Mouse (Mus musculus) retina, postnatal 1 day (tissue): ENCODE data around the gene Krt17.
"Not testable (repeated sequence)": the region's sequence is repeated elsewhere in the genome, so short reads cannot be mapped to it uniquely, and the experiment has no call there.

Experiments used
- DNase-seq: peaks from one replicate; pipeline ENCODE4 v3.0.0-alpha.2; 2012

Krt17 gene

DNA sequence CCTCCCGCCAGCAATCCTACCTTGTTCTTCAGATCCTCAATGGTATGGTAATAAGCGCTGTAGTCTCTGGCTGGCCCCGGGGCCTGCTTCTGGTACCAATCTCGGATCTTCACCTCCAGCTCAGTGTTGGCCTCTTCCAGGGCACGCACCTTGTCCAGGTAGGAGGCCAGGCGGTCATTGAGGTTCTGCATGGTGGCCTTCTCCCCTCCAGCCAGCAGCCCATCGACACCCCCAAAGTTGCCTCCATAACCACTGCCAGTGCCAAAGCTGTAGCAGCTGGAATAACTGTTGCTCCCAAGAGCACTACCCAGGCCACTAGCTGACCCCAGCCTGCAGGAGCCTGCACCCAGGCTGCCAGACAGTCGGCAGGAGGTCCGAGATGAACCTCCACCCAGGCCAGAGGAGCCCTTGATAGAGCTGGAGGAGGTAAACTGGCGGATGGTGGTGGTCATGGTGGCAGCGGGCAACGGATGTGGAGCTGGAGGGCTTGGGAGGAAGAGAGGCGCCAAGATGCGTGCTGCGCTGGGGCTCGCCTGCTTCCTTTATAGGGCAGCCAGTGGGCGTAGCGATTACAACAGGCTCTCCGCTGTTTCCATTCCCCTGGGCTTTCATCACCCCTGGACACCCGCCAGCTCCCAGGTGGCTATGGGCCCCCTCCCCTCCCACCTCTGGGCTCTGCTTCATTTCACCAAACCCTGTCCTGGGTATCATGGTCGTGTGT lies at the start of gene Krt17:
TSS of gene Krt17 (minus strand) at position 516 of the 721 bp plus-strand sequence.
- DNase-seq: no peak

GRCm38 (mm10) chr11:100308672-100309071 lies 47.8 kb upstream of the Krt17 start:
- not testable (repeated sequence) for DNase-seq

- DNase-seq: no peak
Measured at GRCm38 (mm10) chr11:100307900-100308299, 47.1 kb upstream of the Krt17 start.

DNA sequence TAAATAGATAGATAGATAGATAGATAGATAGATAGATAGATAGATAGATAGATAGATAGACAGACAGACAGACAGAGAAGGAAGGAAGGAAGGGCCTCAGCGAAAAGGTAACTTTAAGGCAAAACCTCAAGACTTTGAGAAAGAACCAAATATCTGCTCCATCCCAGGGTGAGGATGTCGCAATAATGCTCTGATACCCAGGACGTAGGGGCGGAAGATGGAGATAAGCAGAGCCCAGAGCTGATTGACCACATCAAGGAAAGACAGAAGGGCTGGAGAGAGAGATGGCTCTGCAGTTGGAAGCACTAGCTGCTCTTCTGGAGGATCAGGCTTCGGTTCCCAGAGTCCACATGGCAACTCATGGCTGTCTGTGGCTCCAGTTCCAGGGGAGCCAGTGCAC lies 40.5 kb upstream of the Krt17 start:
- no peak for DNase-seq

- DNase-seq: peak; percentile 70
Measured at GRCm38 (mm10) chr11:100300293-100300692, 39.5 kb upstream of the Krt17 start.

- DNase-seq: peak; percentile 76
Measured at GRCm38 (mm10) chr11:100298274-100299036, 37.6 kb upstream of the Krt17 start.

- DNase-seq: no peak
Measured at GRCm38 (mm10) chr11:100297801-100298200, 37.0 kb upstream of the Krt17 start.

- DNase-seq: peak; percentile 91
Measured at GRCm38 (mm10) chr11:100295308-100295707, 34.5 kb upstream of the Krt17 start.

- no peak for DNase-seq
Measured at GRCm38 (mm10) chr11:100292884-100293283, 32.1 kb upstream of the Krt17 start.

DNA sequence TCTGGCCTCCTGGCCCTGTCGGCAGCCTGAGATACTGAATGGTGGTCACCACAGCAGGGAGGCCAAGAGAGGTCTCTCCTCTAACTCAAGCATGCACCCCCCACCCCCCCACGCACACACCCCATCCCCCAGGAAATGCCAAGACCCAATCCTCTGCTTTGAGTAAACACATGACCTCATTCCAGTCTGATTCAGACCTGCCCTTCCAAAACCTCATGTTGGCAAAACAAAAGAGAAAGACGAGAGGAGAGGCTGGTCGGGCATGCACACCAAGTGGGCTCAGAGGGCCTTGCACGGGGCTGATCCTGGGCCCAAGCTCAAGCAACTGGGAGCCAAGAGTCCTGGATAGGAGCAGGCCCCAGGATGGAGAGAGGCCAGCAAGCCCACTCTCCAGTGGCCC lies 29.4 kb upstream of the Krt17 start:
- DNase-seq: peak; percentile 54

GRCm38 (mm10) chr11:100288942-100289341 lies 28.1 kb upstream of the Krt17 start:
- no peak for DNase-seq

- no peak for DNase-seq
Measured at GRCm38 (mm10) chr11:100287024-100287423, 26.2 kb upstream of the Krt17 start.

- DNase-seq: no peak
Measured at GRCm38 (mm10) chr11:100284988-100285387, 24.2 kb upstream of the Krt17 start.

DNA sequence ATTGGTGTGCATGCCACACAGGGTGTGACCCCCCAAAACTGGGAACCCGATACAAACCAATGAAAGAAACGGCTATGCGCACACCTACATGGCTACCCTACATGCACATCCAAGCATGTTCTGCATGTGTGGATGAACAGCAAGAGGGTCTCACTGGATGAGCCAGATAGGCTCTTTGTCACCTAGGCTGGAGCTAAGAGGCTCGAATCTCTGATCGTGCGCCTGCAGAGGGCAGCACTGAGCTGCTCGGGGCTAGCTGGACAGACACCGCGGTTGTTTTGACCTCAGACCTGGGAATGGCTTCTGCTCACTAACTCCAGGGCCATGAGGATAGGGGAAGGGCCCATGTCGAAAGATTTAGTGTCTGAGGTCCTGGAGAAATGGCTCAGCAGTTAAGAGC lies 21.7 kb upstream of the Krt17 start:
- peak; percentile 79 for DNase-seq

DNA sequence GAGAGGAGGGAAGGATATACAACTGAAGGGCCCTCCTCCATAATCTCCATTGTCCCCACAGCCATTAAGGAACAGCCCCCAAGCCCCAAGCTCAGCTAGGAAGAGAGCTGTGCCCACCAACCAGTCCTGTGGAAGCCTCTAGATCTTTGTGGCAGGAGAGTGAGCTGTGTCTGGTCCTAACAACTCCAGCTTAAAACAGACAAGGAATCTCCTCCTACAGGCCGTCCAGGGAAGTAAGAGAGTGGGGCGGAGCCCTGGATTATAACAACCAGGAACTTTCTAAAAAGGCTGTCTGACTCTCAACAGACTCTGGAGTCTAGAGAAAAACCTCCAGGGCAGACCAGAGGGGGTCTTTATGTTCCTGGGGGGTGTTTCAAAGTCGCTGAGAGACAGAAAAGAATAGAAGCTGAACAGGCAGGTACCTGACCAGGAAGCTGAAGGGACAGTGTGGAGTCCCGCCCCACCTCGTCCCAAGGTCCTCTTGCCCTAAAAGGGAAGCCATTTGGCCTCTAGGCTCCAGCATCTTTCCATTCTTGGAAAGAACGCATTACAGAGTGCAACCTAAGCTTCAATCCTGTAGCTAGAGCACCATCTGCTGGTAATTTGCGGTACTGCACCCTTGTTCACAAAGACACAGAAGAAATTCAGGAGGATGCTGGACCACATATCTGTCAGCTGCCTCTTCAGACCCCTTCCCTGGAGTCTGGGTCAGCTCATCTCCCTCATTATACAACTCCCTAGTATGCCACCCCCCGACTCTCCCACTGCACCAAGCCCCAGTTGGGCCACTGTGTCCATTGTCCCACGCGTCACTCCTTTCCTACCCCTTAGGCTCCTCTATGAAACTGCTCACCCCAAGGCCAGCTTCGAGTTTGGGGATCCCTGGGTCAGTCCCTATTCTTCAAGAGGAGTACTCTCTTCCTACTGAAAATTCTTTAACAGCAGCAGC lies 21.0 kb upstream of the Krt17 start:
- peak; percentile 90 for DNase-seq

DNA sequence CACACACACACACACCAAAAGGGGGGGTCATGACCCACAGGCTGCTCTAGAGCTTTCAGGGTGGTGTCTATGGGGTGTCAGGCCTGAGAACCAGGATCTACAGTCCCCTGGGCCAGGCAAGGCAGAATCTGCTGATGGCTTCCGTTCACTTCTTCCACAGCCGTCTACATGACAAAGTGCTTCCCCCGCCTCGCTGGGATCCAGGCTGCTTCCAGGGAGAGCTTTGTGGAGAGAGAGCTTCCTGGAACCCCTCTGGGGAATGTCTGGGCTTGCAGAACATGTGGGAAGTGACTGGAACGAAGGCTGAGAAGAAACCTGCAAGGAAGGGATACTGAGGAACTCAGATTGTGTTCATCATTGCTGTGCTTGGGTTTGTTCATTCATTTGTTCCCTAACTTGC lies 17.9 kb upstream of the Krt17 start:
- DNase-seq: no peak

GRCm38 (mm10) chr11:100277726-100278480 lies 17.1 kb upstream of the Krt17 start:
- no peak for DNase-seq

- no peak for DNase-seq
Measured at GRCm38 (mm10) chr11:100275466-100275865, 14.6 kb upstream of the Krt17 start.

DNA sequence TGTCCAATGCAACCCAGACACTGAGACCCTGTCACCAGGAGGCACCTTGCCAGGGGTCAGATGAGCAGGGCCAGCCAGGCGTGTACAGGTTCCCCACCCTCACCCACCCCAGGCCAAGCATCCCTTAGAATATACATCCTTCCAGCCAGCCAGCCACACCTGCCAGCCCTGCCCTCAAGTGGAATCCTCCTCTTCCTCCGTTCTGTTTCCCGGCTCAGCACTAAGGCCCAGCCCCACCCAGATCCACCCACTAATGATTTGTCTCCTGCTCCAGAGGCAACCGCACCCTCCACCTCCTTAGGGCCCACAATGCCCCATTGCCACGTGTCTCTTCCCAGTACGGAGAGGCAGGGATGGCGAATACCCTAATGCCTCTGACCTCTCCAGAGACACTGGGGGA lies 13.9 kb upstream of the Krt17 start:
- DNase-seq: no peak

DNA sequence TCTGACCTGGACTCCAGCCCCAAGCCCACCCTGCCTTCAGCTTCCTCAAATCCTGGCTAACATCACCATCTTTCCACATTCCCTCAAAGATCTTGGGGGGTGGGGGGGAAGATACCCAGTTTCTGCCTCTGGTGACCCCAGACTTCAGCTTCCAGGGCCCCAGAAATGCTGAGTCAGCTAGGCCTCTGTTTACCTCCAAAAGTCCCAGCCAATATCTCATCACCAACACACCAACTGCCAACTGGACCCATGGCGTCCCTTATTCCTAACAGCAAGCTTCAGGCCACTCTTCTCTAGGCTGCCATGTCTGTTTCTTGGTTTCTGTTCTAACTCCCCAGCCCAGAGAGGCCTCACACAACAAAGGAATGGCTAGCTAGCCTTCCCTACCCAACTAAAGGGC lies 11.0 kb upstream of the Krt17 start:
- no peak for DNase-seq

- no peak for DNase-seq
Measured at GRCm38 (mm10) chr11:100269821-100270332, 9.0 kb upstream of the Krt17 start, which contains the start of gene Krt42. Gene Krt42 (minus strand): TSS chr11:100269871.
